Mouse (Mus musculus) bone marrow, adult 2 months (tissue): ENCODE data around the gene Gnai1. TPM values are rescaled to one million over a fixed set of nuclear protein-coding genes. Genes with fewer than 3 reads are reported as not detected.

Experiments
- H3K27ac ChIP-seq: fragments of 200-500 bp; 2 replicates; pipeline ENCODE4 v1.5.1; 2012; ENCODE audit warnings: low read depth, mild to moderate bottlenecking, control low read depth, inconsistent platforms, low read length; ENCODE audit not compliant: control insufficient read depth, poor library complexity, insufficient read depth
- H3K4me1 ChIP-seq: fragments of 200-500 bp; 2 replicates; pipeline ENCODE4 v1.6.1; 2011; ENCODE audit warnings: low read length; ENCODE audit not compliant: control insufficient read depth, insufficient read depth
- H3K4me3 ChIP-seq: fragments of 200-500 bp; replicated peaks from 2 replicates; pipeline ENCODE3; 2011; ENCODE audit warnings: mild to moderate bottlenecking, low read depth, low read length, control low read depth; ENCODE audit not compliant: control insufficient read depth
- CTCF ChIP-seq: fragments of 200-500 bp; IDR thresholded peaks from 2 replicates; pipeline ENCODE4 v1.5.1; 2011; ENCODE audit warnings: low read length, control low read depth; ENCODE audit not compliant: control insufficient read depth, insufficient read depth
- POLR2A ChIP-seq: fragments of 200-500 bp; IDR thresholded peaks from 2 replicates; pipeline ENCODE4 v1.6.1; 2011; ENCODE audit warnings: low read depth, mild to moderate bottlenecking, control low read depth, low read length, borderline replicate concordance; ENCODE audit not compliant: control insufficient read depth
- WGBS: fragments of 180-500 bp; shearing (Covaris S2); methylation state at CpG from one replicate; pipeline ENCODE4 v1.1.7; 2018; 5-methylcytosine and 5-hydroxymethylcytosine counted together
- polyA plus RNA-seq: library from polyadenylated mRNA; stranded (reverse); fragments of >200 nt; gene quantifications from 2 replicates; pipeline ENCODE4 v1.2.4, GENCODE M21; 2011; ENCODE audit warnings: low replicate concordance; ENCODE audit not compliant: missing spikeins, insufficient read depth, insufficient read length

Gene Gnai1
- polyA plus RNA-seq = 0.83 and 1.9 TPM in 2 replicates

- no peak within 1 kb of the TSS for H3K4me3 ChIP-seq
- H3K4me1 ChIP-seq = no peaks in the 10 kb centered on the region
- TF ChIP-seq CTCF (no peak), POLR2A (no peak)
- 5% methylated on average over 76 of the region's 76 CpGs for WGBS
- H3K27ac ChIP-seq = no peak within 1 kb of the TSS
Measured at GRCm38 (mm10) chr5:18360281-18360819, at the start of gene Gnai1. Gnai1 (minus strand) TSS chr5:18360355.

GRCm38 (mm10) chr5:18367864-18368263 is 7.7 kb upstream of the Gnai1 start:
- 28% methylated on average over 2 of the region's 2 CpGs for WGBS
- Histone ChIP-seq H3K4me1 (no peaks in the 10 kb centered on the region), H3K4me3 (no peak overlapping the region), H3K27ac (no peak overlapping the region)
- TF ChIP-seq POLR2A = no peak
- TF ChIP-seq CTCF = no peak

GRCm38 (mm10) chr5:18365460-18365859 is 5.3 kb upstream of the Gnai1 start:
- TF ChIP-seq CTCF (no peak), POLR2A (no peak)
- WGBS = 91% methylated on average over 3 of the region's 3 CpGs
- Histone ChIP-seq H3K27ac (no peak overlapping the region), H3K4me3 (no peak overlapping the region), H3K4me1 (no peaks in the 10 kb centered on the region)

GRCm38 (mm10) chr5:18360956-18361355 is 801 bp upstream of the Gnai1 start:
- H3K4me3 ChIP-seq = no peak overlapping the region
- no peak overlapping the region for H3K27ac ChIP-seq
- H3K4me1 ChIP-seq = no peaks in the 10 kb centered on the region
- WGBS = 58% methylated on average over 6 of the region's 6 CpGs
- TF ChIP-seq CTCF (no peak), POLR2A (no peak)

- Histone ChIP-seq H3K27ac (no peak overlapping the region), H3K4me1 (no peaks in the 10 kb centered on the region), H3K4me3 (no peak overlapping the region)
- no peak for TF ChIP-seq POLR2A
- TF ChIP-seq CTCF = no peak
- 2% methylated on average over 76 of the region's 76 CpGs for WGBS
Measured at GRCm38 (mm10) chr5:18359376-18360280, 527 bp downstream of the Gnai1 start.

- WGBS = 41% methylated on average over 6 of the region's 6 CpGs
Measured at GRCm38 (mm10) chr5:18358778-18359177, 1.4 kb downstream of the Gnai1 start.

GRCm38 (mm10) chr5:18358191-18358590 is 2.0 kb downstream of the Gnai1 start:
- WGBS = 17% methylated on average over 3 of the region's 3 CpGs
- Histone ChIP-seq H3K4me3 (no peak overlapping the region), H3K27ac (no peak overlapping the region), H3K4me1 (no peaks in the 10 kb centered on the region)
- TF ChIP-seq CTCF (no peak), POLR2A (no peak)

More at GRCm38 (mm10) chr5:18358778-18359177, 1.4 kb downstream of the Gnai1 start:
- Histone ChIP-seq H3K4me1 (no peaks in the 10 kb centered on the region), H3K4me3 (no peak overlapping the region), H3K27ac (no peak overlapping the region)
- TF ChIP-seq POLR2A (no peak), CTCF (no peak)

- WGBS = 74% methylated on average over 3 of the region's 3 CpGs
- no peak for TF ChIP-seq POLR2A
- no peak for TF ChIP-seq CTCF
- no peak overlapping the region for H3K27ac ChIP-seq
- no peaks in the 10 kb centered on the region for H3K4me1 ChIP-seq
- H3K4me3 ChIP-seq = no peak overlapping the region
Measured at GRCm38 (mm10) chr5:18347297-18347696, 12.9 kb downstream of the Gnai1 start.
